Mouse (Mus musculus) MEL (cell line): ENCODE measurements around the gene Grhl3.

Experiments used
- POLR2A ChIP-seq, 2 experiments: IDR thresholded peaks; 2 replicates each; pipeline ENCODE4 v1.6.1; 2011 to 2012; ENCODE audit warnings: low read length in 2 of 2, mild to moderate bottlenecking in 2 of 2, control low read depth in 1 of 2, improper control_type of control experiment in 1 of 2, low read depth in 1 of 2, moderate library complexity in 1 of 2; ENCODE audit not compliant: control insufficient read depth in 1 of 2, insufficient read depth in 1 of 2, poor library complexity in 1 of 2
- POLR2AphosphoS2 ChIP-seq: IDR thresholded peaks from 2 replicates; pipeline ENCODE4 v1.6.1; 2011; ENCODE audit warnings: low read length, improper control_type of control experiment

DNA sequence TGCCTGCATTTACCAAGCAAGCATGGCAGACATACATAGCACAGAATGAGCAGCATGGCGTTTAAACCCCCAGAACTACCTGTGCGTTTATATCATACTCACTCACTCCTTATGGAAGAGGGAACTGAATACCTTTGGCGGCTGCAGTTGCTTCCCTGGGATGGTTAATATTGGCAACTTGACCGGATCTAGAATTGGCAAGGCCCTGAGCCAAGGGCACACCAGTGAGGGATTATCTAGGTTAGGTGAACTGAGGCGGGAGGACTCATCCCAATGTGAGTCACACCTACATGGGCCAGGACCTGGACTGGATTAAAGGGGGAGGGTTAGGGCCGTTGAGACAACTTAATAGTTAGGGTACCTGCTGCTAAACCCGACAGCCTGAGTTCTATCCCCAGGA lies 32.8 kb upstream of the Grhl3 start:
- no peak for TF ChIP-seq POLR2AphosphoS2
- no peak for TF ChIP-seq POLR2A (IDR thresholded peaks at IDR 0.05; ENCODE audit: control insufficient read depth in 1 of 2, insufficient read depth in 1 of 2, low read depth in 1 of 2, low read length in 2 of 2, poor library complexity in 1 of 2)
